Mouse (Mus musculus): Measurements from ENCODE around the gene Arhgef28. TPM values are rescaled to one million over a fixed set of nuclear protein-coding genes. Genes with fewer than 3 reads are reported as not detected.

Arhgef28 gene
- total RNA-seq, 2 experiments from 2014 or later: 90.3 to 90.9 TPM

GRCm38 (mm10) chr13:97937919-97938318 lies 268.3 kb downstream of the Arhgef28 start:
- peak in 1 of 2 experiments; percentile 83 for DNase-seq (ENCODE audit: extremely low spot score in 1 of 2, low spot score in 1 of 2)

GRCm38 (mm10) chr13:97928135-97928497 lies 278.1 kb downstream of the Arhgef28 start:
- no peak for DNase-seq (ENCODE audit: extremely low spot score in 1 of 2, low spot score in 1 of 2)

GRCm38 (mm10) chr13:97927376-97928134 lies 278.7 kb downstream of the Arhgef28 start:
- DNase-seq (ENCODE audit: extremely low spot score in 1 of 2, low spot score in 1 of 2): no peak

GRCm38 (mm10) chr13:97926371-97926770 lies 279.9 kb downstream of the Arhgef28 start:
- DNase-seq (ENCODE audit: extremely low spot score in 1 of 2, low spot score in 1 of 2): no peak

- no peak for DNase-seq (ENCODE audit: extremely low spot score in 1 of 2, low spot score in 1 of 2)
Observed at GRCm38 (mm10) chr13:97923009-97923408, 283.2 kb downstream of the Arhgef28 start.

- DNase-seq (ENCODE audit: extremely low spot score in 1 of 2, low spot score in 1 of 2): no peak
Observed at GRCm38 (mm10) chr13:97919590-97919989, 286.6 kb downstream of the Arhgef28 start.

GRCm38 (mm10) chr13:97918117-97918900 lies 287.9 kb downstream of the Arhgef28 start:
- no peak for DNase-seq (ENCODE audit: extremely low spot score in 1 of 2, low spot score in 1 of 2)

- DNase-seq (ENCODE audit: extremely low spot score in 1 of 2, low spot score in 1 of 2): no peak
Observed at GRCm38 (mm10) chr13:97911013-97911412, 295.2 kb downstream of the Arhgef28 start.

- no peak for DNase-seq (ENCODE audit: extremely low spot score in 1 of 2, low spot score in 1 of 2)
Observed at GRCm38 (mm10) chr13:97902821-97903220, 303.4 kb downstream of the Arhgef28 start.

- peak in 1 of 2 experiments; percentile 41 for DNase-seq (ENCODE audit: extremely low spot score in 1 of 2, low spot score in 1 of 2)
Observed at GRCm38 (mm10) chr13:97900380-97900758, 305.9 kb downstream of the Arhgef28 start.

GRCm38 (mm10) chr13:97899604-97900379 lies 306.4 kb downstream of the Arhgef28 start:
- no peak for DNase-seq (ENCODE audit: extremely low spot score in 1 of 2, low spot score in 1 of 2)

GRCm38 (mm10) chr13:97898590-97898989 lies 307.6 kb downstream of the Arhgef28 start:
- DNase-seq (ENCODE audit: extremely low spot score in 1 of 2, low spot score in 1 of 2): no peak

- DNase-seq (ENCODE audit: extremely low spot score in 1 of 2, low spot score in 1 of 2): no peak
Observed at GRCm38 (mm10) chr13:97893031-97893825, 313.0 kb downstream of the Arhgef28 start.

- no peak for DNase-seq (ENCODE audit: extremely low spot score in 1 of 2, low spot score in 1 of 2)
Observed at GRCm38 (mm10) chr13:97892089-97892884, 314.0 kb downstream of the Arhgef28 start.

GRCm38 (mm10) chr13:97888046-97888445 lies 318.2 kb downstream of the Arhgef28 start:
- no peak for DNase-seq (ENCODE audit: extremely low spot score in 1 of 2, low spot score in 1 of 2)

- DNase-seq (ENCODE audit: extremely low spot score in 1 of 2, low spot score in 1 of 2): no peak
Observed at GRCm38 (mm10) chr13:97887558-97887957, 318.7 kb downstream of the Arhgef28 start.

GRCm38 (mm10) chr13:97883629-97884028 lies 322.6 kb downstream of the Arhgef28 start:
- DNase-seq (ENCODE audit: extremely low spot score in 1 of 2, low spot score in 1 of 2): no peak

- no peak for DNase-seq (ENCODE audit: extremely low spot score in 1 of 2, low spot score in 1 of 2)
Observed at GRCm38 (mm10) chr13:97876450-97876849, 329.8 kb downstream of the Arhgef28 start.

- no peak for DNase-seq (ENCODE audit: extremely low spot score in 1 of 2, low spot score in 1 of 2)
Observed at GRCm38 (mm10) chr13:97876031-97876430, 330.2 kb downstream of the Arhgef28 start.

Data from layer of hippocampus, postnatal 25 days (tissue).